In the genomic region with DNA sequence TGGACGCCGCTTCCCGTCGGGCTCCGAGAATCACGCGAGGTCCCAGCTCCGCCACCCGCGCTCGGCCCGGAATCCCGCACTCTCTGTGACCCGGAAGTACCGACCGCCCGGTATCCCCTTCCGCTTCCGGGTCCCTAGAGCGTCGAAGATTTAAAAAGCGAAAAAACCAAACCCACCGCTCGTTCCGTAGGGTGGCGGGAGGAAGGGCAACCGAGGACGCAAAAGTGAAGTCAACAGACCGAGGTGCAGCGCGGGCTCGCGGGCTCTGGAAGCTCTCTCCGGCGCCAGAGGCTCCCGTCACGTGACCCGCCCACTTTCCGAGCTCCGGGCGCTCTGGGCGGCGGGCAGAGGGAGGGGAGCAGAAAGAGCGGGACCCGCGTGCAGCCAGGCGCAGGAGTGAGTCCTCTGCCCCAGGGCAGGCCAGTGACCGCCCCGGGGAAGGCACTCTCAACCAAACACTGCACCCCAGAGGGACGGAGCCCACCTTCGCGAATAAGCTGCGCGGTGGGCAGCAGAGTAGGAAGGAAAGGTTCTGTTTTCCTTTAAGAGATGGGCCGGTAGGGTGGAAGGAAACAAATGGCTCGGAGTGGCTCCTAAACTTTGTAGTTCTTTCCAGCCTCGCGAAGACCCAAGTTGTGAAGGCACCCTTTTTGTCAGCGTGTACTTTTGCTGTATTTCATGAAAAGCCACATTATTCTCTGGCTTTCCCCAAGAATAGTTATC, we compare ENCODE assay signal across 8 mouse cellular contexts. TPM values are rescaled to one million over a fixed set of nuclear protein-coding genes. Genes with fewer than 3 reads are reported as not detected.
DNase-seq lines count a peak whose midpoint lies in the region; ATAC-seq and TF ChIP-seq lines count a peak whose summit lies in the region.

A gene (minus strand): TSS at position 261 of the 723 bp plus-strand sequence.

- DNase-seq in 3134 (ENCODE audit: extremely low read depth, insufficient read length, low spot score): peak; percentile 90
- DNase-seq in adrenal gland, postnatal 36 days: peak; percentile 83 to 89
- peak; percentile 74 for DNase-seq in heart, adult 8-10 months (ENCODE audit: low spot score)
- DNase-seq in kidney, adult 9 months: peak; percentile 79
- peak; percentile 87 for DNase-seq in limb, embryonic 14.5 days (ENCODE audit: low spot score)
- DNase-seq in midbrain, postnatal 0 days (ENCODE audit: low spot score): peak; percentile 86
- peak; percentile 65 to 71 for DNase-seq in spleen, postnatal 14 days (ENCODE audit: low spot score in 2 of 2)

- H3K36me3 ChIP-seq in embryonic facial prominence, embryonic 13.5 days: peaks cover 45% of the 10 kb centered on the region
- peaks cover 47% of the 10 kb centered on the region for H3K36me3 ChIP-seq in limb, embryonic 14.5 days (ENCODE audit: control insufficient read depth, insufficient read depth, low read length)
- H3K36me3 ChIP-seq in midbrain, postnatal 0 days (ENCODE audit: insufficient read depth, low read length): peaks cover 25% of the 10 kb centered on the region

- WGBS in embryonic facial prominence, embryonic 13.5 days: under 1% methylated on average over 59 of the region's 59 CpGs
- under 1% methylated on average over 59 of the region's 59 CpGs for WGBS in limb, embryonic 14.5 days
- WGBS in midbrain, postnatal 0 days: under 1% methylated on average over 59 of the region's 59 CpGs

- no peak for TF ChIP-seq CTCF in midbrain, postnatal 0 days (IDR thresholded peaks at IDR 0.05)

- peak within 1 kb of the TSS; percentile 97 for H3K9ac ChIP-seq in embryonic facial prominence, embryonic 13.5 days
- H3K9ac ChIP-seq in limb, embryonic 14.5 days (ENCODE audit: low read depth, low read length, severe bottlenecking): peak within 1 kb of the TSS; percentile 99
- H3K9ac ChIP-seq in midbrain, postnatal 0 days (replicated peaks; ENCODE audit: low read length, poor library complexity, severe bottlenecking): peak within 1 kb of the TSS; percentile 99

- H3K27ac ChIP-seq in embryonic facial prominence, embryonic 13.5 days: peak within 1 kb of the TSS; percentile 97
- H3K27ac ChIP-seq in limb, embryonic 14.5 days (replicated peaks; ENCODE audit: low read depth, low read length): peak within 1 kb of the TSS; percentile 97
- H3K27ac ChIP-seq in midbrain, postnatal 0 days (ENCODE audit: low read depth, low read length): peak within 1 kb of the TSS; percentile 93

- peak within 1 kb of the TSS; percentile 71 for H3K4me2 ChIP-seq in embryonic facial prominence, embryonic 13.5 days
- H3K4me2 ChIP-seq in limb, embryonic 14.5 days (replicated peaks; ENCODE audit: low read depth, low read length, severe bottlenecking): peak within 1 kb of the TSS; percentile 68
- H3K4me2 ChIP-seq in midbrain, postnatal 0 days (ENCODE audit: low read depth, low read length, poor library complexity, severe bottlenecking): peak within 1 kb of the TSS; percentile 71

- peak; percentile 94 for ATAC-seq in embryonic facial prominence, embryonic 13.5 days (ENCODE audit: insufficient number of reproducible peaks, insufficient read depth, low FRiP score, low TSS enrichment, low read depth)
- peak; percentile 94 for ATAC-seq in limb, embryonic 14.5 days (ENCODE audit: low FRiP score, low read depth)
- peak; percentile 98 for ATAC-seq in midbrain, postnatal 0 days (ENCODE audit: low FRiP score)

- H3K4me1 ChIP-seq in embryonic facial prominence, embryonic 13.5 days: peaks cover 21% of the 10 kb centered on the region
- peaks cover 17% of the 10 kb centered on the region; the same call in 1 of the 2 replicates for H3K4me1 ChIP-seq in limb, embryonic 14.5 days (ENCODE audit: control insufficient read depth, insufficient read depth, low read length)
- peaks cover 6% of the 10 kb centered on the region; the same call in 1 of the 2 replicates for H3K4me1 ChIP-seq in midbrain, postnatal 0 days (ENCODE audit: insufficient read depth, low read length)

- TF ChIP-seq POLR2A in limb, embryonic 14.5 days (IDR thresholded peaks at IDR 0.05; ENCODE audit: borderline replicate concordance, extremely low read depth, insufficient read depth, insufficient read length): 0 out of 2 replicates have a peak, but pooled peaks have one; percentile 54

- no peaks in the 10 kb centered on the region for H3K9me3 ChIP-seq in embryonic facial prominence, embryonic 13.5 days
- no peaks in the 10 kb centered on the region for H3K9me3 ChIP-seq in limb, embryonic 14.5 days (ENCODE audit: control insufficient read depth, low read length)
- no peaks in the 10 kb centered on the region for H3K9me3 ChIP-seq in midbrain, postnatal 0 days (ENCODE audit: low read length)

- peak within 1 kb of the TSS; percentile 98 for H3K4me3 ChIP-seq in embryonic facial prominence, embryonic 13.5 days
- H3K4me3 ChIP-seq in limb, embryonic 14.5 days (replicated peaks; ENCODE audit: low read length): peak within 1 kb of the TSS; percentile 98
- H3K4me3 ChIP-seq in midbrain, postnatal 0 days (ENCODE audit: low read depth, low read length): peak within 1 kb of the TSS; percentile 100

- no peaks in the 10 kb centered on the region for H3K27me3 ChIP-seq in embryonic facial prominence, embryonic 13.5 days
- H3K27me3 ChIP-seq in limb, embryonic 14.5 days (ENCODE audit: control insufficient read depth, insufficient read depth, low read length): no peaks in the 10 kb centered on the region
- no peaks in the 10 kb centered on the region for H3K27me3 ChIP-seq in midbrain, postnatal 0 days (ENCODE audit: insufficient read depth, low read length)

RNA-seq across cellular contexts. Expression of the gene that starts here (rescaled TPM):
- 10 to 100 TPM; 55.2 to 59.7 TPM for total RNA-seq in adrenal gland, postnatal 36 days (2021)
- polyA plus RNA-seq in embryonic facial prominence, embryonic 13.5 days (2015; fragmentation: Nextera tagmentation; extraction: Ambion mirVana): 74.6 TPM in 2 replicates
- 10 to 100 TPM; 20.7 to 26.7 (median 22.9) TPM for total RNA-seq in heart, adult 8-10 months (2022)
- polyA plus RNA-seq in limb, embryonic 14.5 days (2012; rRNA removed): 34.5 and 41.5 TPM in 2 replicates
- polyA plus RNA-seq in limb, embryonic 14.5 days (2014; fragmentation: Nextera tagmentation; extraction: Ambion mirVana): 56.0 and 58.7 TPM in 2 replicates
- total RNA-seq in midbrain, postnatal 0 days (2014; rRNA removed): 32.3 and 42.1 TPM in 2 replicates
- 35.4 and 36.9 TPM in 2 replicates for polyA plus RNA-seq in midbrain, postnatal 0 days (2015; fragmentation: Nextera tagmentation; extraction: Ambion mirVana)

Comparison
In these comparisons a context has a peak if more than half of its experiments do, and no peak if none do; other contexts are left out.
1. Peak in every context shown above with its lines: DNase-seq, ATAC-seq, H3K4me3 ChIP-seq and H3K27ac ChIP-seq.